Mouse (Mus musculus): Measurements from ENCODE around the gene Fyb. TPM values are rescaled to one million over a fixed set of nuclear protein-coding genes. Genes with fewer than 3 reads are reported as not detected.

Fyb gene
- total RNA-seq, 2 experiments from 2014 or later = 23.4 to 49.7 TPM

DNA sequence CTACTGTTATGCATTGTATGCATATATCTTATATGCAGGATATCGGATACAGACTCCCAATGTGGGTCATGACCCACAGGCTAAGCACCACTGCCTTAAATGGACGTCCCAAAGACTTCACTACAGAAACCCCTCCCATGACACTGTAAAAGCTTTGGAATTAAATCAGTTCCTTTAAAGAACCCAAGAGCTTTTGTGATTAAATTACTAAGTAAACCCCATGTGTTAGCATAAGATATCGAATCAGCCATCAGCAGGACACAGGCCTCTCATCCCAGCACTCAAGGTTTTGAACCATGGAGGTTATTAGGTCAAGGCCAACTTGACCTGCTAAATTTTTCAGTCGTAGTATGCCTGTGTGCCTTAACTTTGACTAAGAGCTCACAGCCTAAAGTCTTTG is 106.5 kb downstream of the Fyb start:
- DNase-seq = no peak
- intact Hi-C loops (cut with DNase I) = loop anchor here (5.0 to 10.0 kb wide), 4 partner anchors 78 to 1394 kb away; partner anchors contain the start of gene Rictor

DNA sequence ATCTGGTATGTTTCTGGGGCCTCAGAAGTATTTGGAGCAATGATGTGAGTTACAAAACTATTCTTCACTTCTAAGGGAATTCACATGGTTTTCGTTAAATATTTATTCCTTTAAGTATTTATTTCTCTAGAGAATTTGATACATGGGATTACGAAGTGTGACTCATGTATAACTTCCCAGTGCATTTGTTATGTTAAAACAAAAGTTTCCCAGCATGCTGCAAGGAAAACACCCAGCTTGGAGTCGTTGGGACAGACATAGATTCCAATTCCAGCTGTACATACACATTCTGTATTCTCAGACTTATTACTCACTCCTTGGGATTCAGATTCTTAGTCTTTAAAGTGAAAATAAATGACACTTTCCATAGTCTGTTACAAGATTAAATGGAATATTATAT is 112.8 kb downstream of the Fyb start:
- intact Hi-C loops (cut with DNase I) = no loop called here
- DNase-seq = no peak

- DNase-seq = no peak
- intact Hi-C loops (cut with DNase I) = no loop called here
Observed at GRCm38 (mm10) chr15:6642223-6642622, 119.6 kb downstream of the Fyb start.

- intact Hi-C loops (cut with DNase I) = no loop called here
- no peak for DNase-seq
Observed at GRCm38 (mm10) chr15:6645498-6645897, 122.8 kb downstream of the Fyb start.

- no peak for DNase-seq
- intact Hi-C loops (cut with DNase I) = no loop called here
Observed at GRCm38 (mm10) chr15:6647066-6647465, 124.4 kb downstream of the Fyb start.

DNA sequence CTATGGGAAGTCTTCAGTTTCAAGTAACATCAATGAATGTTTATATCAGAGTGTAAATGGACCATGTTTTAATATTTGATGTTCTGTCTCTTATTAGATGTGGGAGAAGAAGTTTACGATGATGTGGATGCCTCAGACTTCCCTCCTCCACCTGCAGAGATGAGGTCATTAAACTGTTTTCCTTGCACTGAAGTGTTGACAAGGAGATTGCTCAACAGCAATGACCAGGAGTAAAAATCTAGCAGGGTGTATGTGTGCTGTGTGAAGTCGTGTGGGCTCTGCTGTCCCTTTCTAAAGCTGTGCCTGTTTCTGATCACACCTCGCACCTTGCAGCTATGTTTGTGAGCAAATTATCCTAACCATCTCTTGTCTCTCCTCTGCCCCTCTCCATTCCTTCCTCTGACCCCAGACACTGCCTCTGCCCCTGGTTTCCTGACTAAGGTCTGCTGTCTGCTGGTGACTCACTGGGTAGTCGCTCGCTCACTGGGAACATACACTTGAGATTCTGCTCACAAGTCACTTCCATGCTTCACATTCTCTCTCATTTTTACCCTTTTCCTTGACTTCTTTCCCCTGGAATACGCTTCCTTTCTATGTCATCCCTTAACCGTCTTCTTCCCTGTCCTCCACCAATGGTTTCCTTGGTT is 126.2 kb downstream of the Fyb start:
- intact Hi-C loops (cut with DNase I) = no loop called here
- no peak for DNase-seq

DNA sequence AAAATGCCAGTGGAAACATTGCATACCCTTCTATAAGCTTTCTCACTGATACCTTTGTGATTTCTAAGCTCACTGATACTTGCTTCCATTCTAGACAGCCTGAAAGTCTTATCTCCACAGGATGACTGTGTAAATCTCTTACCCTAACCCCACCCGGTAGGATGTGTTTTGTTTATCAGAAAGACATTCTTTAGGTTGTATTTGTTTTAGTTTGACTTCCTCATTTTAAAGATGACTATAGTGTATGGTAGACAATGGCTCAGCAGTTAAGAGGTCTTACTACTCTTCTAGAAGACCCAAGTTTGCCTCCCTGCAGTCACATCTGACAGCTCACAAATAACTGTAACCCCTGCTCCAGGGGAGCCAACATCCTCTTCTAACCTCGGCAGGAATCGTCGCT is 130.4 kb downstream of the Fyb start:
- DNase-seq = no peak
- intact Hi-C loops (cut with DNase I) = no loop called here

- DNase-seq = no peak
- intact Hi-C loops (cut with DNase I) = no loop called here
Observed at GRCm38 (mm10) chr15:6658081-6658480, 135.4 kb downstream of the Fyb start.

DNA sequence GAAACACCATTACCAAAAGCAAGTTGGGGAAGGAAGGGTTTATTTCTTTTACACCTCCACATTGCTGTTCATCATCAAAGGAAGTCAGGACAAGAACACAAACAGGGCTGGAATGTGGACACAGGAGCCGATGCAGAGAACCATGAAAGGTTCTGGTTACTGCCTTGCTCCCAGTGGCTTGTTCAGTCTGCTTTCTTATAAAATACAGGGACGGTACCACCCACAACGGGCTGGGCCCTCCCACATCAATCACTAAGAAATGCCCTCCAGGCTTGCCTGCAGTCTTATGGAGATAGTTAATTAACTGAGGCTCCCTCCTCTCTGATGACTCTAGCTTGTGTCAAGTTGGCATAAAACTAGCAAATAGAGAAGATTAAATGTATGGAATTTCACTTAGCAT is 139.3 kb downstream of the Fyb start:
- intact Hi-C loops (cut with DNase I) = no loop called here
- no peak for DNase-seq

GRCm38 (mm10) chr15:6663991-6664390 is 141.3 kb downstream of the Fyb start:
- no peak for DNase-seq
- intact Hi-C loops (cut with DNase I) = no loop called here

GRCm38 (mm10) chr15:6666072-6666471 is 143.4 kb downstream of the Fyb start:
- intact Hi-C loops (cut with DNase I) = no loop called here
- DNase-seq = no peak

DNA sequence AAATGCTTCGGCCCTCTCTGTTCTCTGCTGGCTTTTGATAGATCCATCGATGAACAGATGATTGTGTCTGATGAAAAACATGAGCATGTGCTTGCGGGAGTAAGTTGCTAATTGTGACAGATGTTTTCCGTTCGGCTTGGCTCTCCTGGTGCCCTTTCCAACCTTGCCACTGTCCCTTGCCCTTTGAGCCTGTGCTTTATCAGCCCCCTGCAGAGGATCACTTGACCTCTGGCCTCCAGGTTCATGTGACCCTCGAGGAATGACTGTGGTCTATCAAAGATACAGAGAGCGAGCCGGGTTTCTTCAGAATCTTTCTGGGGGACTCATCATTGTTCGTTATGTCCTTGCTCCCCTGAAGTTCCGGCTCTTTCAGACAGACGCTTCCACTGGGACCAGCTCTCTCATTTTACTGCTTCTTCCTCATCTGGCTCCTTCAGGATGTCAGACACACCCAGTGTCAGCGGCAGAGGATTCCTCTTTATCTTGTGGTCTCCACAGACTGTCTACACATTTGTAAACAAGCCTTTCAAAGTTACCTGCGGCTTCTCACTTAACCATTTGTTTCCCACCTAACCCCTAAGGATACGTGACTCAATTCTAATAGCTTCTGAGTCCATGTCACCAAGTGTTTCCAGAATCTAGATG is 146.3 kb downstream of the Fyb start:
- intact Hi-C loops (cut with DNase I) = no loop called here
- DNase-seq = no peak

- no peak for DNase-seq
- intact Hi-C loops (cut with DNase I) = no loop called here
Observed at GRCm38 (mm10) chr15:6678479-6678878, 155.8 kb downstream of the Fyb start.

- intact Hi-C loops (cut with DNase I) = loop anchor here (10.0 kb wide), 2 partner anchors 433 to 437 kb away; no protein-coding TSS in a partner anchor
- DNase-seq = no peak
Observed at GRCm38 (mm10) chr15:6702164-6702563, 179.5 kb downstream of the Fyb start.

GRCm38 (mm10) chr15:6705351-6705901 is 182.8 kb downstream of the Fyb start:
- intact Hi-C loops (cut with DNase I) = loop anchor here (5.0 to 10.0 kb wide), 3 partner anchors 78 to 441 kb away; no protein-coding TSS in a partner anchor
- DNase-seq = no peak

- DNase-seq = peak; percentile 61 to 77
- intact Hi-C loops (cut with DNase I) = loop anchor here (5.0 to 10.0 kb wide), 3 partner anchors 80 to 443 kb away; no protein-coding TSS in a partner anchor
Observed at GRCm38 (mm10) chr15:6707551-6707935, 184.9 kb downstream of the Fyb start.

- intact Hi-C loops (cut with DNase I) = loop anchor here (5.0 to 10.0 kb wide), 3 partner anchors 81 to 443 kb away; no protein-coding TSS in a partner anchor
- peak; percentile 85 to 88 for DNase-seq
Observed at GRCm38 (mm10) chr15:6707936-6708525, 185.4 kb downstream of the Fyb start, which contains the start of gene Rictor. Rictor (plus strand) TSS chr15:6708379.

GRCm38 (mm10) chr15:6708526-6709441 is 186.1 kb downstream of the Fyb start:
- intact Hi-C loops (cut with DNase I) = loop anchor here (5.0 to 10.0 kb wide), 3 partner anchors 81 to 444 kb away; no protein-coding TSS in a partner anchor
- peak in 1 of 2 experiments; percentile 29 for DNase-seq

DNA sequence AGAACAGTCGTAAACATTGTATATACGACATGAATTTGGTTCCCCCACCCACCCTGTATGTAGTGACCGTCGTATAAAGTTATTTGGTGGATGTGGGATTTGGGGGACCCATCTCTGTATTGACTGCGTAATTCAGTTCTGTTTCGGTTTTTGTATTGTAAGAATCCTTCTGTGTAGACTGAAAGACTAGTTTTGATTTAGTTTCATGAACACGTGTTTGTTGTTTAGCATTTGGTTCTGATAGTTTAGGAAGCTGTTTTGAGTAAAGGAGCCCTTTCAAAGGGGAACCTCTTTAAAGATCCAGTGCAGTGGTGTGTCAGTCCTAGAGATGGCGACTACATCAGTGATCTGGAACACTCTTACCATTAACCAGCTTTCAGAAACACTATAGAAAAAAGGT is 187.0 kb downstream of the Fyb start:
- no peak for DNase-seq
- intact Hi-C loops (cut with DNase I) = loop anchor here (5.0 to 10.0 kb wide), 3 partner anchors 82 to 445 kb away; no protein-coding TSS in a partner anchor

DNA sequence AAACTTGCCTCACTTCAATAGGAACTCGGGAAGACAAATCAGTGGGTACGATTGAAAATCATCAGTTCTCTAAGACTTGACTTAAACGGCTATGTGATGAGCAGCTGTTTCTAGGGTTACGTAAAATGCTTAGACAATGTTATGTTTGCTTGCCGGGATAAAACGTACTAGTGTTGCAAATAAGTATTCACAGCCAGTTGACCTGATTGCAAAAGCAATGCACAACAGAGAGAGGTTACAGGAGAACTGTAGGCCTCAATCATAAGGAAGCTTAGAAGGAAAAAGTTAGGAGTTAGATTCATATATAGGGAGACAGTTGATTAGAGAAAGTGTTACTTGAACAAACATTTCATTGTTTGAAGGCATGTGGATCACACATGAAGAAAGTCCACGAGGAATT is 187.7 kb downstream of the Fyb start:
- no peak for DNase-seq

More for the DNA sequence above, 187.7 kb downstream of the Fyb start:
- intact Hi-C loops (cut with DNase I) = no loop called here

Data from heart, postnatal 36 days (tissue).